Mouse (Mus musculus): ENCODE data around the gene Grin2c.

- TF ChIP-seq TAL1 (IDR thresholded peaks at IDR 0.05; ENCODE audit: low read length) (no peak), GATA1 (IDR thresholded peaks at IDR 0.05; ENCODE audit: low read length) (no peak)
These were observed 41.7 kb upstream of the Grin2c start for GRCm38 (mm10) chr11:115308781-115309180.

Measured in erythroblast, embryonic 14.5 days (primary cell).